Mouse (Mus musculus): ENCODE data around the gene Rdh8. TPM values are rescaled to one million over a fixed set of nuclear protein-coding genes. Genes with fewer than 3 reads are reported as not detected.

The Rdh8 gene
- total RNA-seq, 2 experiments from 2014 or later: not detected

Other genes starting within 250 kb of the Rdh8 start
- 10 to 100 TPM; 44.4 to 51.5 TPM for gene Zfp846, start 237.2 kb upstream of the Rdh8 start, total RNA-seq (2021)
- gene Ubl5, start 175.6 kb upstream of the Rdh8 start, total RNA-seq (2021): 100 to 1,000 TPM; 298 to 308 TPM
- gene Fbxl12, start 173.7 kb upstream of the Rdh8 start, total RNA-seq (2021): 10 to 100 TPM; 21.9 to 25.4 TPM
- gene Pin1, start 166.4 kb upstream of the Rdh8 start, total RNA-seq (2021): 10 to 100 TPM; 27.0 to 28.4 TPM
- 100 to 1,000 TPM; 229 to 241 TPM for gene Olfm2, start 72.2 kb upstream of the Rdh8 start, total RNA-seq (2021)
- 1 to 10 TPM in 1 of 2 experiments, under 1 TPM in 1; 0.90 to 1.2 TPM for gene Col5a3, start 3.4 kb upstream of the Rdh8 start, total RNA-seq (2021)
- gene A230050P20Rik, start 50.1 kb downstream of the Rdh8 start, total RNA-seq (2021): 10 to 100 TPM; 33.3 to 42.2 TPM
- gene Angptl6, start 61.2 kb downstream of the Rdh8 start, total RNA-seq (2021): 10 to 100 TPM in 1 of 2 experiments, 1 to 10 TPM in 1; 9.9 to 10.9 TPM
- 10 to 100 TPM; 37.9 to 43.0 TPM for gene Ppan, start 69.7 kb downstream of the Rdh8 start, total RNA-seq (2021)
- gene Eif3g, start 80.1 kb downstream of the Rdh8 start, total RNA-seq (2021): 100 to 1,000 TPM; 144 to 147 TPM
- 10 to 100 TPM; 86.1 to 88.5 TPM for gene Dnmt1, start 141.4 kb downstream of the Rdh8 start, total RNA-seq (2021)
- gene S1pr2, start 158.3 kb downstream of the Rdh8 start, total RNA-seq (2021): 1 to 10 TPM; 4.5 to 5.5 TPM
- 10 to 100 TPM; 45.2 to 49.3 TPM for gene Mrpl4, start 184.2 kb downstream of the Rdh8 start, total RNA-seq (2021)
- 1 to 10 TPM; 2.5 to 2.8 TPM for gene Icam1, start 197.5 kb downstream of the Rdh8 start, total RNA-seq (2021)
- not detected for gene Icam4, start 210.9 kb downstream of the Rdh8 start, total RNA-seq (2021)
- 10 to 100 TPM; 28.1 to 41.3 TPM for gene Icam5, start 213.6 kb downstream of the Rdh8 start, total RNA-seq (2021)
- gene Zglp1, start 248.6 kb downstream of the Rdh8 start, total RNA-seq (2021): not detected